Mouse (Mus musculus) hindbrain, embryonic 16.5 days (tissue): Measurements from ENCODE around the gene Chrdl2. TPM values are rescaled to one million over a fixed set of nuclear protein-coding genes. Genes with fewer than 3 reads are reported as not detected.

ENCODE experiments used
- ATAC-seq: fragments of 200-750 bp; cut with Nextera tagmentation; 2 replicates; pipeline ENCODE4 v1.8.0; 2017; ENCODE audit warnings: moderate TSS enrichment, moderate library complexity
- H3K27ac ChIP-seq: fragments of 300-500 bp; sonication (generic); 2 replicates; pipeline ENCODE4 v1.5.1; 2014; ENCODE audit warnings: low read depth, mild to moderate bottlenecking, control low read depth, low read length, moderate library complexity
- H3K27me3 ChIP-seq: fragments of 300-500 bp; sonication (generic); replicated peaks from 2 replicates; pipeline ENCODE4 v1.6.1; 2014; ENCODE audit warnings: low read length; ENCODE audit not compliant: control insufficient read depth, insufficient read depth
- H3K36me3 ChIP-seq: fragments of 300-500 bp; sonication (generic); 2 replicates; pipeline ENCODE4 v1.6.1; 2014; ENCODE audit warnings: mild to moderate bottlenecking, low read length, moderate library complexity, mixed read lengths; ENCODE audit not compliant: control insufficient read depth, insufficient read depth
- H3K4me1 ChIP-seq: fragments of 300-500 bp; sonication (generic); 2 replicates; pipeline ENCODE4 v1.6.1; 2014; ENCODE audit warnings: low read depth, low read length; ENCODE audit not compliant: control insufficient read depth, insufficient read depth
- H3K4me2 ChIP-seq: fragments of 300-500 bp; sonication (generic); 2 replicates; pipeline ENCODE4 v1.6.1; 2014; ENCODE audit warnings: mild to moderate bottlenecking, low read length, control low read depth, moderate library complexity
- H3K4me3 ChIP-seq: fragments of 300-500 bp; sonication (generic); 2 replicates; pipeline ENCODE4 v1.5.1; 2014; ENCODE audit warnings: mild to moderate bottlenecking, low read length, control low read depth, moderate library complexity
- H3K9ac ChIP-seq: fragments of 300-500 bp; sonication (generic); 2 replicates; pipeline ENCODE4 v1.6.1; 2014; ENCODE audit warnings: low read depth, mild to moderate bottlenecking, control low read depth, low read length, moderate library complexity
- H3K9me3 ChIP-seq: fragments of 300-500 bp; sonication (generic); 2 replicates; pipeline ENCODE4 v1.6.1; 2014; ENCODE audit warnings: mild to moderate bottlenecking, low read length, moderate library complexity; ENCODE audit not compliant: control insufficient read depth
- WGBS: fragments of 180-500 bp; shearing (Covaris S2); extraction: QIAGEN DNeasy Blood & Tissue Kit; methylation state at CpG from one replicate; pipeline ENCODE4 v1.1.7; 2014; 5-methylcytosine and 5-hydroxymethylcytosine counted together
- polyA plus RNA-seq: library from polyadenylated mRNA; unstranded; fragments of >200 nt; fragmentation: Nextera tagmentation; extraction: Ambion mirVana; gene quantifications from 2 replicates; pipeline ENCODE4 v1.2.1, GENCODE M21; 2015

The Chrdl2 gene
- polyA plus RNA-seq, 1 experiment from 2014 or later, result 0.88 TPM

DNA sequence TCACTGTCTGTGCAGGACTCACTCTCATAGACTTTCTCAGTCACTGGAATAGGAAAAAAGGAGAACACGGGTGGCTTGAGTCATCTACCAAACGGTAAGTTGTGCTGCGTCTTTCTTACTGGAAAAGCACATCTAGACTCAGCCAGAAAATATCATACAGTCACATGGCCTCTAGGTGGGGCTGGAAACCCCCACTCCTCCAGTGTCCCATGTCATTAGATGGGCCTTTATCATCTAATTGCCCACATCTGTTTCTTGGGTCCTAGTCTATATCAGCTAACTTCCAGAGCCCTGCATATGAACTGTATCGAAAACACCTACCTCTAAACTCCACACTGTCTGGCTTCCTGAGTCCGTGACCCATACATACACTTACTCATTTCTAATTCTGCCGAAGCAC, 77.8 kb downstream of the Chrdl2 start:
- Histone ChIP-seq H3K36me3 (peaks cover 33% of the 10 kb centered on the region), H3K4me1 (no peaks in the 10 kb centered on the region), H3K9ac (no peak overlapping the region), H3K27me3 (no peaks in the 10 kb centered on the region), H3K27ac (no peak overlapping the region), H3K9me3 (no peaks in the 10 kb centered on the region), H3K4me3 (no peak overlapping the region), H3K4me2 (no peak overlapping the region)
- ATAC-seq, result no peak
- 87% methylated on average over 6 of the region's 6 CpGs for WGBS

Other genes starting within 250 kb of the Chrdl2 start
- not detected in 2 replicates for gene Olfr521, start 242.7 kb upstream of the Chrdl2 start, polyA plus RNA-seq
- gene Neu3, start 177.8 kb upstream of the Chrdl2 start, polyA plus RNA-seq, result 2.3 and 2.8 TPM in 2 replicates
- 0.81 and 1.2 TPM in 2 replicates for gene Xrra1, start 147.1 kb upstream of the Chrdl2 start, polyA plus RNA-seq
- gene Spcs2, start 142.7 kb upstream of the Chrdl2 start, polyA plus RNA-seq, result 286 and 290 TPM in 2 replicates
- gene Rnf169, start 25.7 kb upstream of the Chrdl2 start, polyA plus RNA-seq, result 4.1 and 4.2 TPM in 2 replicates
- 45.4 and 47.0 TPM in 2 replicates for gene Pold3, start 115.4 kb downstream of the Chrdl2 start, polyA plus RNA-seq
- gene Lipt2, start 153.1 kb downstream of the Chrdl2 start, polyA plus RNA-seq, result 18.3 and 19.5 TPM in 2 replicates
- gene Kcne3, start 170.3 kb downstream of the Chrdl2 start, polyA plus RNA-seq, result 0.31 and 0.67 TPM in 2 replicates
- 29.2 and 33.7 TPM in 2 replicates for gene Pgm2l1, start 221.2 kb downstream of the Chrdl2 start, polyA plus RNA-seq